Mouse (Mus musculus): ENCODE data around the gene Stat5a. TPM values are rescaled to one million over a fixed set of nuclear protein-coding genes. Genes with fewer than 3 reads are reported as not detected.

Gene Stat5a
- total RNA-seq, 2 experiments from 2014 or later, result 1.7 to 2.0 TPM

DNA sequence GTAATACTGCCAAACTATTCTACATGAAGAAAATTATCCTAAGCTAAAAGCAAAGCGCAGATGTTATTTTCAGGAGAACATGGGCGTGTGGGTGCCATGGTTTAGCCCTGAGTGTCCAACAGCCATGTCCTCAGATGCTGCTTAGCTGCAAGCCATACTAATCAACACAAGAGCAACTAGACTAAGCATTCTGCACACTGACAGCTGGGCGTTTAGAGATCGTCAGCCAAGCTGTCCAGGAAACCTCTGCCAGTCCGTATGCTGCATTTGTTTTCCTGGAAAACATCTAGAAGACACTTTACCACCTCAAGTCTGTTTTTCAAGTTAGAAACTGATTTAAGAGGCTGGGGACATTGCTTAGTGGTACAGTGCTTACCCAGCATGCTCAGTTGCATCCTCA is 55.3 kb downstream of the Stat5a start:
- DNase-seq (ENCODE audit: extremely low spot score in 1 of 2, low spot score in 2 of 2), result no peak
- intact Hi-C loops (cut with DNase I), result no loop called here
- Histone ChIP-seq H3K27ac (no peak overlapping the region), H3K4me3 (no peak overlapping the region)
- TF ChIP-seq CTCF (IDR thresholded peaks at IDR 0.05), result no peak

GRCm38 (mm10) chr11:100915063-100915462 is 55.9 kb downstream of the Stat5a start:
- H3K27ac ChIP-seq, result no peak overlapping the region
- H3K4me3 ChIP-seq, result no peak overlapping the region
- intact Hi-C loops (cut with DNase I), result no loop called here

DNA sequence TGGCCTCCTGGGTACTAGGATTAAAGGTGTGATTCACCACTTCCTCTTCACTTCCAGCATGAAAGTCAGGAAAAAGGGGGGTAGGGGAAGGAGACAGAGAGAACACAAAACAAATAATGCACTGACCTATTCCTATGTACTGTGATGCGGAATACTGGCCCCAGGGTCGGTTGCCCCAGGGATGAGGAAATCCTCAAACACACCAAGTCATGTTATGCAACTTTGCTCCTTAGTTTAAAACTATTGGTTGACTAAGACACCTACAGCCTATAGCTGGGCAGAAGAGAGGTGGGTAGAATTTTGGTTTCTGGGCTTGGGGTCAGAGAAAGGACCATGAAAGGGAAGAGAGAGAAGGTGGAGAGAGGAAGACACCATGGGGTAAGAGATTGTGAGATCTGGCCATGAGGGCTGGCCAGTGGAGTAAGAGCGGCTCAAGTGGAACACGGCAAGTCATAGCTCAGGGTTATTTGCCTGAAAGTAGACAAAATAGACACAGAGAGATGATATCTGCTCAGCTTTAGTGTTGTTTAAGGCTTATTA is 57.4 kb downstream of the Stat5a start:
- DNase-seq (ENCODE audit: extremely low spot score in 1 of 2, low spot score in 2 of 2), result no peak
- intact Hi-C loops (cut with DNase I), result no loop called here
- Histone ChIP-seq H3K4me3 (no peak overlapping the region), H3K27ac (no peak overlapping the region)
- TF ChIP-seq CTCF (IDR thresholded peaks at IDR 0.05), result no peak

More at GRCm38 (mm10) chr11:100915063-100915462, 55.9 kb downstream of the Stat5a start:
- no peak for DNase-seq (ENCODE audit: extremely low spot score in 1 of 2, low spot score in 2 of 2)
- TF ChIP-seq CTCF (IDR thresholded peaks at IDR 0.05), result no peak

DNA sequence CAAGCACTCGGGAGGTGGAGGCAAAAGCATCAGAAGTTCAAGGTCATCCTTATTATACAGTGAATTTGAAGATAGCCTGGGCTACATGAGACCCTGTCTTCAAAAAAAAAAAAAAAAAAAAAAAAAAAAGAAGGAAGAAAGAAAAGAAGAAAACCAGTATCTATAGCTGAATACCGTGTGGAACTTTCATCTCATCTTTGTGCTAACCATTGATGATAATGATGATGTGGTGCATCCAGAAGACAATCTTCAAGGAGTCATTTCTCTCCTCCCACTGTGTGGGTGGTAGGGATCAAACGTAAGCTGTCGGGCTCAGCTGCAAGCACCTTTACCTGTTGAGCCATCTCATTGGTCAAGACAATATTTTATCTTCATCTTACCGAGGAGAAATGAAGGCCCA is 58.9 kb downstream of the Stat5a start:
- TF ChIP-seq CTCF (IDR thresholded peaks at IDR 0.05), result no peak
- H3K27ac ChIP-seq, result no peak overlapping the region
- intact Hi-C loops (cut with DNase I), result no loop called here
- DNase-seq (ENCODE audit: extremely low spot score in 1 of 2, low spot score in 2 of 2), result no peak
- H3K4me3 ChIP-seq, result no peak overlapping the region

DNA sequence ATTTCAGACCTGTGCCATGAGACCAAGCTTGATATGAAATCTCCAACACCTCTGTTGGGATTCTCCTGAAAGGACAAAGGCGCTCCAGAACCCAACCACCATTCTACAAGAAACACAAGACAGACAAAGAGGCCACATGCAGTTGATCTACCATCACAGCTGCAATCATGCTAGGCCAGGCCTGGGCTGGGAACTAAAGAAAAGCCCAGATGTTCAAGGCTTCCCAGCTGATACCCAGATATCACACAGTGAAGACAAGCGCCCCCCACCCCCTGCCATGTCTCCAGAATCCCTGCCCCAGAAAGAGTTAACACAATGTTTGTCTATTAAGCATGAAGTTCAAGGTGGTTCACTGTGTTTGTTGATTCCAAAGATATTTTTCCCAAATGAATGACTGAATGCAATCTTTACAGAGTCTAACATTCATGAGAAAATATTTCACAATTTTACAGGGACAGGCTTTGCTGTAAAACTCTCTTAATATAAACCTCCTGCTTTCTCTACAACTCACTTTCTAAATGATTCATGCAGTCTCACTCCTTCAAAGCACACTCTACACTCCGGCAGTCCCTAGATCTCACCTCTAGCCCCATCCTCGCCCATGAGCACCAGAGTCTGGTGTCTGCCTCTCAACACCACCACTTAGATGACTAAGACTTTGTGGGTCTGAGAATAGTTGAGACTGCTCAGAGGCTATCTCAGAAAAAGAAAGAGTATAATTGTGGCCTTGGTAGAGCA is 61.9 kb downstream of the Stat5a start:
- DNase-seq (ENCODE audit: extremely low spot score in 1 of 2, low spot score in 2 of 2), result no peak
- intact Hi-C loops (cut with DNase I), result no loop called here
- Histone ChIP-seq H3K27ac (no peak overlapping the region), H3K4me3 (no peak overlapping the region)
- TF ChIP-seq CTCF (IDR thresholded peaks at IDR 0.05), result no peak

DNA sequence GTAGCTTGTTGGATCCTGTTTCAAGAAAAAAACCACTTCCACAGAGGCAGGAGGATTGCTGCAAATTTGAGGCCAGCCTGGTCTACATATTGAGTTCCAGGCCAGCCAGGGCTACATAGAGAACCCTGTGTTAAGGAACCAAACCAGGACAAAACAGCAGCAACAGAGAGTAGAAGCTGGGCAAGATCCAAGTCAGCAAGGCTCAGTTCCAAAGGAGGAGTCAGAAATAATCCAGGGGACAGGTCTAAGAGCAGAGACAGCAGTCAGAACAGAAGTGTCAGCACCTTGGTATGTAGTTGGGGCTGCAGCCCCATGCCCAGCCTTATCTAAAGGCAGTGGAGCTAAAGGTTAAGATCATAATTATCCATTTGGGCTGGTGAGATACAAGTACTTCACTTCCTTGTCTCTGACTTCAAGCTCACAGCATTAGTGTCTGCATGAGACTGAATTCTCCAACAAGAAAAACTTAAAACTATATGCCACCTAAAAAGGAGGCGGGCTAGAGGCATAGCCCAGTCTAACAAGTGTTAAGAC is 65.3 kb downstream of the Stat5a start:
- no peak overlapping the region for H3K27ac ChIP-seq
- DNase-seq (ENCODE audit: extremely low spot score in 1 of 2, low spot score in 2 of 2), result no peak
- intact Hi-C loops (cut with DNase I), result no loop called here
- TF ChIP-seq CTCF (IDR thresholded peaks at IDR 0.05), result no peak
- H3K4me3 ChIP-seq, result no peak overlapping the region

DNA sequence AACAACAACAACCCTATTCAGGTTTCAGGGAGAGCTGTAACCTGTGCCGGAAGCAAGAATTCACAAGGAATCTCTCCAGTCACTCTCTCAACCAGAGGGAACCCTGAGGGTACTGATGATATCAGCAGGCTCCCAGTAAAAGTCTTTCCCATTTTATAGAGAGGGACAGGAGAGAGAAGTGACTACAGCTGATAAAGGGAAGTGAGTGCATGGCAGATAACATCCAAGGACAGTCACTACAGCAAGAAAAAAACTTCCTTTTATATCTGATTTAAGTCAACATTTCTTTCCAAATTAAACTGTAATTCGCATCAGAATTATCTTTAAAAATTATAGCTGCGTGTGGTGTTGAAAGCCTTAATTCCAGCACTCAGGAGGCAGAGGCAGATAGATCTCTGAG is 68.2 kb downstream of the Stat5a start:
- DNase-seq (ENCODE audit: extremely low spot score in 1 of 2, low spot score in 2 of 2), result no peak
- Histone ChIP-seq H3K4me3 (no peak overlapping the region), H3K27ac (no peak overlapping the region)
- TF ChIP-seq CTCF (IDR thresholded peaks at IDR 0.05), result no peak
- intact Hi-C loops (cut with DNase I), result no loop called here

DNA sequence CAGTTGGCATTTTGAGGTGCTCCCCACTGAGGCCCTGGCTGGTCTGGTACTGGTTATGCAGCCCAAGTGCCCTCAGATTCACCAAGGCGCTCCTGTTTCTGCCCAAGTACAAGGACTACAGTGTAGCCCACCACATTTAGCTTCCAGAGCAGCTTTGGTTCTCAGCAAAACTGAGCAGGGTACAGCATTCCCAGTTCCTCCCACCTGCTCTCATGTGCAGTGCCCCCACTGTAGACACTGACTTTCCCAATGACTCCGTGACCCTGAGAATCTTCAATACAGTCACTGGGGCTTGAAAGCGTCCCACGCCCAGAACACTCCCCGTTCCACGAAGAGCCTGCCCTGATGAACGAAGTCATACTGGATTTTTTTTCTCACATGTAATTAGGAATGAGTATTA is 71.5 kb downstream of the Stat5a start:
- no peak for DNase-seq (ENCODE audit: extremely low spot score in 1 of 2, low spot score in 2 of 2)
- no peak overlapping the region for H3K27ac ChIP-seq
- intact Hi-C loops (cut with DNase I), result no loop called here
- no peak overlapping the region for H3K4me3 ChIP-seq
- TF ChIP-seq CTCF (IDR thresholded peaks at IDR 0.05), result no peak

GRCm38 (mm10) chr11:100931254-100931921 is 72.2 kb downstream of the Stat5a start:
- intact Hi-C loops (cut with DNase I), result no loop called here
- no peak for TF ChIP-seq CTCF (IDR thresholded peaks at IDR 0.05)
- DNase-seq (ENCODE audit: extremely low spot score in 1 of 2, low spot score in 2 of 2), result no peak
- H3K27ac ChIP-seq, result peak overlapping the region; percentile 38; the same call in 1 of the 2 replicates
- peak overlapping the region; percentile 41 for H3K4me3 ChIP-seq

Other genes with a start within 250 kb of the Stat5a start
- 10 to 100 TPM; 13.2 to 13.6 TPM for gene Nkiras2, start 240.1 kb upstream of the Stat5a start, total RNA-seq (2021)
- 100 to 1,000 TPM; 248 to 263 TPM for gene Dnajc7, start 239.2 kb upstream of the Stat5a start, total RNA-seq (2021)
- under 1 TPM; 0.16 to 0.26 TPM for gene Zfp385c, start 166.9 kb upstream of the Stat5a start, total RNA-seq (2021)
- gene Dhx58, start 155.1 kb upstream of the Stat5a start, total RNA-seq (2021), result 1 to 10 TPM; 3.0 to 3.7 TPM
- 10 to 100 TPM; 60.5 to 61.7 TPM for gene Kat2a, start 146.9 kb upstream of the Stat5a start, total RNA-seq (2021)
- not detected for gene Hspb9, start 145.5 kb upstream of the Stat5a start, total RNA-seq (2021)
- gene Rab5c, start 121.1 kb upstream of the Stat5a start, total RNA-seq (2021), result 100 to 1,000 TPM; 139 to 142 TPM
- 10 to 100 TPM; 17.2 to 18.4 TPM for gene Kcnh4, start 99.4 kb upstream of the Stat5a start, total RNA-seq (2021)
- not detected for gene Hcrt, start 96.4 kb upstream of the Stat5a start, total RNA-seq (2021)
- 1 to 10 TPM; 7.3 TPM for gene Ghdc, start 88.4 kb upstream of the Stat5a start, total RNA-seq (2021)
- 10 to 100 TPM; 23.6 to 25.0 TPM for gene Stat5b, start 8.6 kb upstream of the Stat5a start, total RNA-seq (2021)
- 10 to 100 TPM; 35.7 to 40.9 TPM for gene Stat3, start 80.2 kb downstream of the Stat5a start, total RNA-seq (2021)
- 10 to 100 TPM; 19.2 to 22.2 TPM for gene Cavin1, start 111.5 kb downstream of the Stat5a start, total RNA-seq (2021)
- 100 to 1,000 TPM; 442 to 461 TPM for gene Atp6v0a1, start 150.1 kb downstream of the Stat5a start, total RNA-seq (2021)
- gene Naglu, start 210.7 kb downstream of the Stat5a start, total RNA-seq (2021), result 1 to 10 TPM; 8.3 TPM
- 1 to 10 TPM in 1 of 2 experiments, under 1 TPM in 1; 0.87 to 1.5 TPM for gene Hsd17b1, start 219.1 kb downstream of the Stat5a start, total RNA-seq (2021)
- 10 to 100 TPM; 22.5 to 24.1 TPM for gene Coasy, start 223.2 kb downstream of the Stat5a start, total RNA-seq (2021)
- gene Mlx, start 227.9 kb downstream of the Stat5a start, total RNA-seq (2021), result 10 to 100 TPM; 41.1 to 44.7 TPM
- gene Psmc3ip, start 236.1 kb downstream of the Stat5a start, total RNA-seq (2021), result 1 to 10 TPM; 2.7 to 3.1 TPM

Measured in left cerebral cortex, adult 2 months (tissue).